Mouse (Mus musculus): Measurements from ENCODE around the gene Stom. TPM values are rescaled to one million over a fixed set of nuclear protein-coding genes. Genes with fewer than 3 reads are reported as not detected.

Gene Stom
- polyA plus RNA-seq, 1 experiment = 87.9 TPM

- Histone ChIP-seq H3ac (ENCODE audit: control insufficient read depth, insufficient read length, low read depth) (no peak overlapping the region), H3K79me2 (ENCODE audit: control insufficient read depth, insufficient read depth) (no peaks in the 10 kb centered on the region), H3K27me3 (ENCODE audit: control insufficient read depth, insufficient read depth, insufficient read length) (no peaks in the 10 kb centered on the region), H3K79me3 (ENCODE audit: low read depth) (no peaks in the 10 kb centered on the region), H3K4me3 (ENCODE audit: insufficient read depth, poor library complexity, severe bottlenecking) (no peak overlapping the region), H3K36me3 (ENCODE audit: control insufficient read depth, insufficient read depth) (peaks cover 34% of the 10 kb centered on the region)
- TF ChIP-seq CEBPB (IDR thresholded peaks at IDR 0.05; ENCODE audit: low read depth) (no peak), MYOG (IDR thresholded peaks at IDR 0.05; ENCODE audit: control insufficient read depth, extremely low read depth, insufficient read length) (no peak), FOSL1 (IDR thresholded peaks at IDR 0.05; ENCODE audit: insufficient read depth, low read length, poor library complexity, severe bottlenecking) (no peak), MAX (IDR thresholded peaks at IDR 0.05) (no peak), USF1 (IDR thresholded peaks at IDR 0.05; ENCODE audit: low read depth) (no peak), CTCF (IDR thresholded peaks at IDR 0.05; ENCODE audit: control insufficient read depth, insufficient read depth, insufficient read length) (no peak), MYOD1 (IDR thresholded peaks at IDR 0.05; ENCODE audit: control insufficient read depth, insufficient read length, low read depth) (no peak)
Measured at GRCm38 (mm10) chr2:35308166-35308565, 28.6 kb downstream of the Stom start.

GRCm38 (mm10) chr2:35302049-35302885 is 34.5 kb downstream of the Stom start:
- Histone ChIP-seq H3K4me3 (ENCODE audit: insufficient read depth, poor library complexity, severe bottlenecking) (no peak overlapping the region), H3K79me3 (ENCODE audit: low read depth) (no peaks in the 10 kb centered on the region), H3K27me3 (ENCODE audit: control insufficient read depth, insufficient read depth, insufficient read length) (no peaks in the 10 kb centered on the region), H3ac (ENCODE audit: control insufficient read depth, insufficient read length, low read depth) (no peak overlapping the region), H3K36me3 (ENCODE audit: control insufficient read depth, insufficient read depth) (peaks cover 61% of the 10 kb centered on the region), H3K79me2 (ENCODE audit: control insufficient read depth, insufficient read depth) (no peaks in the 10 kb centered on the region)
- TF ChIP-seq USF1 (IDR thresholded peaks at IDR 0.05; ENCODE audit: low read depth) = no peak
- no peak for TF ChIP-seq CTCF (IDR thresholded peaks at IDR 0.05; ENCODE audit: control insufficient read depth, insufficient read depth, insufficient read length)
- TF ChIP-seq MYOD1 (IDR thresholded peaks at IDR 0.05; ENCODE audit: control insufficient read depth, insufficient read length, low read depth) = no peak
- TF ChIP-seq MAX (IDR thresholded peaks at IDR 0.05) = no peak
- no peak for TF ChIP-seq FOSL1 (IDR thresholded peaks at IDR 0.05; ENCODE audit: insufficient read depth, low read length, poor library complexity, severe bottlenecking)

GRCm38 (mm10) chr2:35299437-35299836 is 37.3 kb downstream of the Stom start:
- TF ChIP-seq MYOD1 (IDR thresholded peaks at IDR 0.05; ENCODE audit: control insufficient read depth, insufficient read length, low read depth) = no peak
- H3ac ChIP-seq (ENCODE audit: control insufficient read depth, insufficient read length, low read depth) = no peak overlapping the region
- H3K79me3 ChIP-seq (ENCODE audit: low read depth) = no peaks in the 10 kb centered on the region
- no peak overlapping the region for H3K4me3 ChIP-seq (ENCODE audit: insufficient read depth, poor library complexity, severe bottlenecking)
- H3K79me2 ChIP-seq (ENCODE audit: control insufficient read depth, insufficient read depth) = no peaks in the 10 kb centered on the region
- H3K27me3 ChIP-seq (ENCODE audit: control insufficient read depth, insufficient read depth, insufficient read length) = no peaks in the 10 kb centered on the region
- peaks cover 54% of the 10 kb centered on the region for H3K36me3 ChIP-seq (ENCODE audit: control insufficient read depth, insufficient read depth)

GRCm38 (mm10) chr2:35297703-35298332 is 39.0 kb downstream of the Stom start:
- Histone ChIP-seq H3K79me3 (ENCODE audit: low read depth) (no peaks in the 10 kb centered on the region), H3K79me2 (ENCODE audit: control insufficient read depth, insufficient read depth) (no peaks in the 10 kb centered on the region), H3K27me3 (ENCODE audit: control insufficient read depth, insufficient read depth, insufficient read length) (no peaks in the 10 kb centered on the region), H3ac (ENCODE audit: control insufficient read depth, insufficient read length, low read depth) (no peak overlapping the region), H3K4me3 (ENCODE audit: insufficient read depth, poor library complexity, severe bottlenecking) (no peak overlapping the region), H3K36me3 (ENCODE audit: control insufficient read depth, insufficient read depth) (peaks cover 63% of the 10 kb centered on the region)
- no peak for TF ChIP-seq FOSL1 (IDR thresholded peaks at IDR 0.05; ENCODE audit: insufficient read depth, low read length, poor library complexity, severe bottlenecking)
- no peak for TF ChIP-seq MYOG (IDR thresholded peaks at IDR 0.05; ENCODE audit: control insufficient read depth, extremely low read depth, insufficient read length)
- TF ChIP-seq CTCF (IDR thresholded peaks at IDR 0.05; ENCODE audit: control insufficient read depth, insufficient read depth, insufficient read length) = peak; percentile 93
- TF ChIP-seq MAX (IDR thresholded peaks at IDR 0.05) = no peak

- H3K36me3 ChIP-seq (ENCODE audit: control insufficient read depth, insufficient read depth) = peaks cover 58% of the 10 kb centered on the region
- H3ac ChIP-seq (ENCODE audit: control insufficient read depth, insufficient read length, low read depth) = no peak overlapping the region
- no peak for TF ChIP-seq CEBPB (IDR thresholded peaks at IDR 0.05; ENCODE audit: low read depth)
- no peak for TF ChIP-seq MYOD1 (IDR thresholded peaks at IDR 0.05; ENCODE audit: control insufficient read depth, insufficient read length, low read depth)
- no peak for TF ChIP-seq MAX (IDR thresholded peaks at IDR 0.05)
- no peak for TF ChIP-seq FOSL1 (IDR thresholded peaks at IDR 0.05; ENCODE audit: insufficient read depth, low read length, poor library complexity, severe bottlenecking)
- TF ChIP-seq CTCF (IDR thresholded peaks at IDR 0.05; ENCODE audit: control insufficient read depth, insufficient read depth, insufficient read length) = no peak
- no peak for TF ChIP-seq USF1 (IDR thresholded peaks at IDR 0.05; ENCODE audit: low read depth)
- TF ChIP-seq MYOG (IDR thresholded peaks at IDR 0.05; ENCODE audit: control insufficient read depth, extremely low read depth, insufficient read length) = no peak
- H3K79me3 ChIP-seq (ENCODE audit: low read depth) = no peaks in the 10 kb centered on the region
- H3K27me3 ChIP-seq (ENCODE audit: control insufficient read depth, insufficient read depth, insufficient read length) = no peaks in the 10 kb centered on the region
- H3K79me2 ChIP-seq (ENCODE audit: control insufficient read depth, insufficient read depth) = no peaks in the 10 kb centered on the region
- no peak overlapping the region for H3K4me3 ChIP-seq (ENCODE audit: insufficient read depth, poor library complexity, severe bottlenecking)
Measured at GRCm38 (mm10) chr2:35293291-35293690, 43.5 kb downstream of the Stom start.

GRCm38 (mm10) chr2:35292700-35293099 is 44.1 kb downstream of the Stom start:
- Histone ChIP-seq H3K4me3 (ENCODE audit: insufficient read depth, poor library complexity, severe bottlenecking) (no peak overlapping the region), H3K27me3 (ENCODE audit: control insufficient read depth, insufficient read depth, insufficient read length) (no peaks in the 10 kb centered on the region), H3K79me2 (ENCODE audit: control insufficient read depth, insufficient read depth) (no peaks in the 10 kb centered on the region), H3K79me3 (ENCODE audit: low read depth) (no peaks in the 10 kb centered on the region), H3K36me3 (ENCODE audit: control insufficient read depth, insufficient read depth) (peaks cover 56% of the 10 kb centered on the region), H3ac (ENCODE audit: control insufficient read depth, insufficient read length, low read depth) (no peak overlapping the region)
- no peak for TF ChIP-seq MAX (IDR thresholded peaks at IDR 0.05)
- no peak for TF ChIP-seq CTCF (IDR thresholded peaks at IDR 0.05; ENCODE audit: control insufficient read depth, insufficient read depth, insufficient read length)
- no peak for TF ChIP-seq MYOD1 (IDR thresholded peaks at IDR 0.05; ENCODE audit: control insufficient read depth, insufficient read length, low read depth)
- no peak for TF ChIP-seq FOSL1 (IDR thresholded peaks at IDR 0.05; ENCODE audit: insufficient read depth, low read length, poor library complexity, severe bottlenecking)
- no peak for TF ChIP-seq CEBPB (IDR thresholded peaks at IDR 0.05; ENCODE audit: low read depth)
- TF ChIP-seq MYOG (IDR thresholded peaks at IDR 0.05; ENCODE audit: control insufficient read depth, extremely low read depth, insufficient read length) = no peak
- TF ChIP-seq USF1 (IDR thresholded peaks at IDR 0.05; ENCODE audit: low read depth) = no peak
